Mouse (Mus musculus) ES-CJ7 (cell line): ENCODE measurements at regions not wholly inside any gene's neighbourhood (a gene's known extent, or its start where the extent isn't known, plus 50 kb on each side); places are given as distances from the start of the nearest gene placed in this dataset.

Source experiments
- DNase-seq: peaks from one replicate; pipeline ENCODE4 v3.0.0; 2011; ENCODE audit warnings: low read depth, low spot score

- DNase-seq: no peak
These were observed 593.9 kb downstream of the Slco4c1 start for GRCm38 (mm10) chr1:96278046-96278576.

GRCm38 (mm10) chr1:96276646-96277045, 595.3 kb downstream of the Slco4c1 start:
- no peak for DNase-seq
